Mouse (Mus musculus): ENCODE results near the gene Prx. TPM values are rescaled to one million over a fixed set of nuclear protein-coding genes. Genes with fewer than 3 reads are reported as not detected.

The Prx gene
- polyA plus RNA-seq (2014; fragmentation: Illumina TruSeq; extraction: RNeasy Lipid Tissue Mini Kit (QIAGEN cat#74804); ENCODE audit: low read depth, low replicate concordance) = 0.16 TPM

DNA sequence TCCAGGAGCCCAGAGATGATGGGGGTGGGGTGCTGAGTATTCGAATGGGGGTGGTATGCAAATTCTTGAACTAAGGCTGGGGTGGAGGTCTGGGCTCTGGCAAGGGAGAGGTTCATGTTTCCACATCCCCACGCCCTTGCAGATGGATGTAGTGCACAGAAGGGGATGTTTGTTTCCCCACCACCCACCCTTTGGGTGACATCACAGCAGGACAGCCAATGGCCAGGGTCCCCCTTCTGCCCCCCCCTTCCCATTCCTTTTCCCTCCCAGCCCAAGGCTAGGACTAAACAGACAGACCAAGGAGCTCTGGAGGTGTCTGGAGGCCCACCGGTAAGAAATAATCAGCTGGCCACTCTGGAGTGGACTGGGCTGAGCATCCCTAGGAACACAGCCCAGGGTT, at the start of gene Prx:
Gene Prx, plus strand, starts transcription at position 289 of the 400 bp plus-strand sequence.

DNA sequence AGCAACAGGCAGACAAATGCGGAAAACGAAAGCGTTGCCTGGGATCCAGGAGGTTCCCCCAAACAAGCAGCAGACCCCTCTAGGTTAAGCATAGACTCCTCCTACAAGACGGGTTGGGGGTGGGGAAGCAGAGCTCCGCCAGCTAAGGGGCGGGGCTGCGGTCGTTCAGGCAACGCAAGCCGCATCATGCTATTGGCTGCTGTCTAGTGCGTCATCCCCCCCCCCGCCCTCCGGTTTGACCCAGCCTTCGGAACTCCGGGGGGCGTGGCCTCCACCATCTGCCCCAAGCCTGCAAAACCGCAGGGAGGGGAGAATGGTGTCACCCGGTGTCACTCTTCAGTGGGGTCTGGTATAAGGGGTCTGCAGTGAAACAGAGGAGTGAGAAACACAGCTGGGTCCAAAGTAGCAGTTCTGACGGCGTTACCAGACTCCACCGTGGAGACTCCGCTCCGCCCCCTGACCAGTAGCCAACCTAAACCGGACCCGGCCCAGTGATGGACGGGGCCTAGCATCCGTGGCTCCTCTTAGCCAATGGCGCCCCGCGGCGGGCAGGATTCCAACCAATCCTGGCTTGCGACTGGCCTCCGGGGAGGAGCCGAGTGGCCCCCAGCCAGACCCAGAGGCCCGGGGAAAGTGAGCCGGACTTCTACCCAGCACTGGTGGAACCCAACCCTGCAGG, 25.8 kb upstream of the Prx start, which contains the start of gene Sertad3:
Gene Sertad3, plus strand, starts transcription at position 613 of the 679 bp plus-strand sequence.

DNA sequence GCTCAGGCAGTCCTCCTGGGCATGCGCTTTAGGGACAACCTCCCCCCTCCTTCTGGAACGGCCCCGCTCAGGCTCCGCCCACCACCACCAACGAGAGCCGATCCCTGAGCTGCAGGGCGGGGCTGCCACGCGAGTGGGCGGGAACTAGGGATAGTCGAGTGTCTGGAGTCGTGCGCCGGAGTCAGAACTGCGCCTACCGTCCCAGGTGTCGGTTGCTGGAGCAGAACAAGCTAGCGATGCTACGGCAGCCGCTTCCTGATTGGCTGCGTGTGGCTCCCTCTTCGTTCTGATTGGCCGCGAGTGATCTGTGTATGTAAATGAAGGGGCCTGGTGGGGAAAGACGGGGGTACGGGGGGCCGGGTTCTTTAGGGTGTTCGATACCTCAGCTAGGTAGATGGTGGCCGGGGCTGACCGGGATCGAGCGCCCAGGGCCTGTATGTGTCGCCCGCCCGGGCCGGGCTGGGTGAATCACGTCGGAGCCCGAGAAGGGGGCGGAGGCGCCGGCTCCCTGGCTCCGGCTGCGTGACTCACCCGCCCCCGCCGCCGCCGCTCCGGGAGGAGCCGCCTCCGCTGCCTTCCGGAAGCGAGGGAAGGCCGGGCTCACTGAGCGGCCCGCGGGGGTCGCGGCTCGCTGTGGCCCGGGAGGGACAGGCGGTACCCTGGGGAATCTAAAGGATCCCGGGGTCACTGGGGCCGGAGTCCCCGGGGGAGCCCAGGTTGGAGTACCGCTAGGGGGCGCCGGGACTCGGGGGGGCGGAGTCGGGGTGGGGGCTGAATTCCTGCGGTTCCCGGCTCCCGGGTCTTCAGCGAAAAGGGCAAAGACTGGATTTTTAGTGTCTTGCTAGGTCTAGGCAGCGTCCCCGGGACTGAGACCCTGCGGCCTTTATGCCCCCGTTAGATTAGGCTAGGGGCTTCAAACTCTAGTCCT, 12.1 kb upstream of the Prx start, which contains the start of gene Sertad1:
Gene Sertad1, plus strand, starts transcription at position 141 of the 928 bp plus-strand sequence.

DNA sequence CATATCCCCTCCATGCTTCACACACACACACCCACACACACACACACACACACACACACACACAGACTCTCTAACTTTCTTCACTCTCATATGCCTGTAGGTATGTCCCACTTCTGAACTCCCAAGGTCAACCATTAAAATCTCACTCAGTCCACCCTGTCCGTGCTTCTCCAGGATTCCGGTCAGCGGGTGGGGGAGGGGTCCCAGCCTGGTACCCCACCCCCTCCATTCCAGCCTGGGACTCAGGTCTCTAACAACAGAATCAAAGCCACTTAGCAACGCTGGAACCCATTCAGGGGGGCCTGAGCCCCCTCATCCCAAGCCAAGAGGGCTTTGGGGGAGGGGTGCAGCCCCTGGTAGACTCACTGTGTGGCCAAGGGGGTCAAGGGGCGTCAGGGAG, 23.8 kb downstream of the Prx start, which contains the start of gene Hipk4:
Gene Hipk4, plus strand, starts transcription at position 301 of the 400 bp plus-strand sequence.

DNA sequence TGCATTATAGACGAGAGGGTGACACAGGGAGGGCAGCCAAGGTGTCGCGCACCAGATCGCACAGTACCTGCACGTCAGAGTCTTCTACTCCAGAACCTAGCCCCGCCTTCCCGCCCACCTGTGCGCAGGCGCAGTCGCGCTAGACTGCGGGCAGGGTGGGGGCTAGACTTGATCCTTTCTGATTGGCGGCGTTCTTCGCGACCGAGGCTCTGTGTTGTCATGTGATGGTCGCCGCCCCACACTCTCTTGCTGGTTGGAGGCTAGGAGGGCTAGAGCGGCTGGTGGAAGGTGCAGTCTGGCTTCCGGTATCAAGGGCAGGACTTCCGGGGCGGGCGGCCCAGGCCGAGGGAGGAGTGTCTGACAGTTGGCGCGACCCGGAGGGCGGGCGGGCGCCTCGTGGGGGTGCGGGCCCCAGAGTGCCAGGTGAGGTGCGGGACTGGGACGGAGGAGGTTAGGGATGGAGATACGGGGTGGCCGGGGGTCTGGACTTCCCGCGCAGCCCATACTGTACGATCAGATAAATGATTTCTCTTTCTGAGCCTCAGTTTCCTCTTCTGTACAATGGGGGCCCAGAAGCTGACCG, 53.9 kb downstream of the Prx start, which contains the start of the genes Pld3 and 2310022A10Rik:
Gene Pld3, minus strand, starts transcription at position 288 of the 583 bp plus-strand sequence.
Gene 2310022A10Rik, plus strand, starts transcription at position 303 of the 583 bp plus-strand sequence.

Other genes with a start within 250 kb of the Prx start
- 0.50 TPM for gene Numbl, start 240.9 kb upstream of the Prx start, polyA plus RNA-seq (2014; fragmentation: Illumina TruSeq; extraction: RNeasy Lipid Tissue Mini Kit (QIAGEN cat#74804); ENCODE audit: low read depth, low replicate concordance)
- 2.3 TPM for gene Ltbp4, start 161.6 kb upstream of the Prx start, polyA plus RNA-seq (2014; fragmentation: Illumina TruSeq; extraction: RNeasy Lipid Tissue Mini Kit (QIAGEN cat#74804); ENCODE audit: low read depth, low replicate concordance)
- 2.5 TPM for gene Shkbp1, start 143.3 kb upstream of the Prx start, polyA plus RNA-seq (2014; fragmentation: Illumina TruSeq; extraction: RNeasy Lipid Tissue Mini Kit (QIAGEN cat#74804); ENCODE audit: low read depth, low replicate concordance)
- gene Gm20479, start 141.9 kb upstream of the Prx start, polyA plus RNA-seq (2014; fragmentation: Illumina TruSeq; extraction: RNeasy Lipid Tissue Mini Kit (QIAGEN cat#74804); ENCODE audit: low read depth, low replicate concordance) = not detected
- not detected for gene Sptbn4, start 51.6 kb upstream of the Prx start, polyA plus RNA-seq (2014; fragmentation: Illumina TruSeq; extraction: RNeasy Lipid Tissue Mini Kit (QIAGEN cat#74804); ENCODE audit: low read depth, low replicate concordance)
- 1.6 TPM for gene Blvrb, start 51.3 kb upstream of the Prx start, polyA plus RNA-seq (2014; fragmentation: Illumina TruSeq; extraction: RNeasy Lipid Tissue Mini Kit (QIAGEN cat#74804); ENCODE audit: low read depth, low replicate concordance)
- gene Sertad3, start 25.6 kb upstream of the Prx start, polyA plus RNA-seq (2014; fragmentation: Illumina TruSeq; extraction: RNeasy Lipid Tissue Mini Kit (QIAGEN cat#74804); ENCODE audit: low read depth, low replicate concordance) = 2.6 TPM
- gene Sertad1, start 12.4 kb upstream of the Prx start, polyA plus RNA-seq (2014; fragmentation: Illumina TruSeq; extraction: RNeasy Lipid Tissue Mini Kit (QIAGEN cat#74804); ENCODE audit: low read depth, low replicate concordance) = 1.1 TPM
- gene Hipk4, start 23.9 kb downstream of the Prx start, polyA plus RNA-seq (2014; fragmentation: Illumina TruSeq; extraction: RNeasy Lipid Tissue Mini Kit (QIAGEN cat#74804); ENCODE audit: low read depth, low replicate concordance) = 0.38 TPM
- not detected for gene Pld3, start 53.9 kb downstream of the Prx start, polyA plus RNA-seq (2014; fragmentation: Illumina TruSeq; extraction: RNeasy Lipid Tissue Mini Kit (QIAGEN cat#74804); ENCODE audit: low read depth, low replicate concordance)
- gene 2310022A10Rik, start 53.9 kb downstream of the Prx start, polyA plus RNA-seq (2014; fragmentation: Illumina TruSeq; extraction: RNeasy Lipid Tissue Mini Kit (QIAGEN cat#74804); ENCODE audit: low read depth, low replicate concordance) = 2.4 TPM
- gene Akt2, start 92.2 kb downstream of the Prx start, polyA plus RNA-seq (2014; fragmentation: Illumina TruSeq; extraction: RNeasy Lipid Tissue Mini Kit (QIAGEN cat#74804); ENCODE audit: low read depth, low replicate concordance) = 4.0 TPM
- gene Ttc9b, start 154.6 kb downstream of the Prx start, polyA plus RNA-seq (2014; fragmentation: Illumina TruSeq; extraction: RNeasy Lipid Tissue Mini Kit (QIAGEN cat#74804); ENCODE audit: low read depth, low replicate concordance) = not detected
- 0.54 TPM for gene Map3k10, start 175.3 kb downstream of the Prx start, polyA plus RNA-seq (2014; fragmentation: Illumina TruSeq; extraction: RNeasy Lipid Tissue Mini Kit (QIAGEN cat#74804); ENCODE audit: low read depth, low replicate concordance)
- gene Zfp607b, start 190.0 kb downstream of the Prx start, polyA plus RNA-seq (2014; fragmentation: Illumina TruSeq; extraction: RNeasy Lipid Tissue Mini Kit (QIAGEN cat#74804); ENCODE audit: low read depth, low replicate concordance) = 2.1 TPM
- gene Zfp60, start 232.1 kb downstream of the Prx start, polyA plus RNA-seq (2014; fragmentation: Illumina TruSeq; extraction: RNeasy Lipid Tissue Mini Kit (QIAGEN cat#74804); ENCODE audit: low read depth, low replicate concordance) = 26.7 TPM

Measured in sigmoid colon, adult 10 weeks (tissue).